Mouse (Mus musculus) hindbrain, embryonic 14.5 days (tissue): ENCODE data around the gene Fam131a. TPM values are rescaled to one million over a fixed set of nuclear protein-coding genes. Genes with fewer than 3 reads are reported as not detected.
"Not testable (repeated sequence)": the region's sequence is repeated elsewhere in the genome, so short reads cannot be mapped to it uniquely, and the experiment has no call there.

ENCODE experiments used
- ATAC-seq: fragments of 200-750 bp; cut with Nextera tagmentation; 2 replicates; pipeline ENCODE4 v1.8.0; 2017; ENCODE audit warnings: moderate number of reproducible peaks, mild to moderate bottlenecking, moderate TSS enrichment, moderate library complexity; ENCODE audit not compliant: low FRiP score
- DNase-seq: peaks from one replicate; pipeline ENCODE4 v3.0.0-alpha.2; 2015; ENCODE audit warnings: low spot score
- H3K27ac ChIP-seq: fragments of 300-500 bp; sonication (generic); 2 replicates; pipeline ENCODE4 v1.5.1; 2014; ENCODE audit warnings: mild to moderate bottlenecking, moderate library complexity
- H3K27me3 ChIP-seq: fragments of 300-500 bp; sonication (generic); 2 replicates; pipeline ENCODE4 v1.6.1; 2014; ENCODE audit warnings: mild to moderate bottlenecking, low read length, mixed read lengths; ENCODE audit not compliant: control insufficient read depth, insufficient read depth
- H3K36me3 ChIP-seq: fragments of 300-500 bp; sonication (generic); replicated peaks from 2 replicates; pipeline ENCODE4 v1.6.1; 2014; ENCODE audit not compliant: control insufficient read depth, insufficient read depth
- H3K4me1 ChIP-seq: fragments of 300-500 bp; sonication (generic); replicated peaks from 2 replicates; pipeline ENCODE4 v1.6.1; 2014; ENCODE audit warnings: antibody characterized with exemption, low read length, mixed read lengths; ENCODE audit not compliant: control insufficient read depth, insufficient read depth
- H3K4me2 ChIP-seq: fragments of 300-500 bp; sonication (generic); replicated peaks from 2 replicates; pipeline ENCODE4 v1.6.1; 2014; ENCODE audit warnings: mild to moderate bottlenecking, moderate library complexity
- H3K4me3 ChIP-seq: fragments of 300-500 bp; sonication (generic); replicated peaks from 2 replicates; pipeline ENCODE4 v1.5.1; 2014; ENCODE audit warnings: mild to moderate bottlenecking, low read length
- H3K9ac ChIP-seq: fragments of 300-500 bp; sonication (generic); 2 replicates; pipeline ENCODE4 v1.6.1; 2014
- H3K9me3 ChIP-seq: fragments of 300-500 bp; sonication (generic); 2 replicates; pipeline ENCODE4 v1.6.1; 2016; ENCODE audit warnings: low read length; ENCODE audit not compliant: control insufficient read depth
- WGBS: fragments of 180-500 bp; shearing (Covaris S2); extraction: QIAGEN DNeasy Blood & Tissue Kit; methylation state at CpG from one replicate; pipeline ENCODE4 v1.1.7; 2014; 5-methylcytosine and 5-hydroxymethylcytosine counted together
- polyA plus RNA-seq: library from polyadenylated mRNA; unstranded; fragments of >200 nt; fragmentation: Nextera tagmentation; extraction: Ambion mirVana; gene quantifications from 2 replicates; pipeline ENCODE4 v1.2.1, GENCODE M21; 2014

The Fam131a gene
- 41.8 and 44.2 TPM in 2 replicates for polyA plus RNA-seq

DNA sequence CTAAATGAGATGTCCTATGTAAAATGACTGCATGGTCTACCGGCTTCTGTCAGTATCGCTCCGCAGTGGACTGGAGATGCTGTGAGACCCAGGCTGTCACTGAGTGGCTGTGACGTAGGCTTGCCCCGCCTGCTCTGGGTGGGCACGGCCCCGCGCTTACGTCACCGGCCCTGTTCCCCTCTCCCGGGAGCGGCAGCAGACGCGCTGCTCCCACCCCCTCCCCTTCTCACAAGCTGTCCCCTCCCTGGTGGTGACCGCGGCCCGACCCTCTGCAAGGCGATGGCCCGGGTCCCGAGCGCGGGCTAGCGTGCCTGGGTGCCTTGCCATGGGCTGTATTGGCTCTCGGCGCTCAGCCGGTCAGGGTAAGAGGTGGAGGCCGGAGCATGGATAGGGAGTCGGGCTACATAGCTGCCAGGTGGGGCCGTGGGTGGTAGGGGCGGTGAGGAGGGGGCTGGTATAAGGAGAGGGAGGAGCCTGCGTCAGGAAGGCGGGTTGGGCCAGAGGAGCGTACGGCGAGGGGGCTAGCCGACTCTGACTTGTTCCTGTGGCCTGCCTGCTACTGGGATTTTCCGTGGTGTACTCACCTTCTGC lies at the start of gene Fam131a:
Gene Fam131a (plus strand): TSS at position 131 of the 591 bp plus-strand sequence.
- peak; percentile 95 for ATAC-seq
- under 1% methylated on average over 36 of the region's 37 CpGs for WGBS
- H3K27ac ChIP-seq = peak within 1 kb of the TSS; percentile 97
- H3K36me3 ChIP-seq = peaks cover 45% of the 10 kb centered on the region
- peaks cover 40% of the 10 kb centered on the region for H3K4me1 ChIP-seq
- H3K4me2 ChIP-seq = peak within 1 kb of the TSS; percentile 79
- H3K4me3 ChIP-seq = peak within 1 kb of the TSS; percentile 63
- no peaks in the 10 kb centered on the region for H3K27me3 ChIP-seq
- peak within 1 kb of the TSS; percentile 79 for H3K9ac ChIP-seq
- H3K9me3 ChIP-seq = no peaks in the 10 kb centered on the region
- DNase-seq = peak; percentile 95

DNA sequence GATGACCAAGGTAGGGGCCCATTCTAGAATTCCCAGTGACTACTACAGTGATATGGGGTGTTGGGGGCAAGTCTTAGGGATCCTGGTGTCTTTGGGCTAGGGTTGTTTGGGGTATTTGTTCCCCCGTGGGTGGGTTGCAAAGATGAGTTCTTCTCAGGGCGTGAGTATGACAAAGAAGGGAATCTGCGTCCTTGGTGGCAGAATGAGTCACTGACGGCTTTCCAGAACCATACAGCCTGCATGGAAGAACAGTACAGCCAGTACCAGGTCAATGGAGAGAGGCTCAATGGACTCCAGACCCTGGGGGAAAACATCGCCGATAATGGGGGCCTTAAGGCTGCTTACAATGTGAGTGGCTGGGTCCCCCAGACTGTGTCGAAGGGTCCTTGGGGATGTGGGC lies 49.1 kb upstream of the Fam131a start:
- no peaks in the 10 kb centered on the region for H3K9me3 ChIP-seq
- no peaks in the 10 kb centered on the region for H3K27me3 ChIP-seq
- H3K27ac ChIP-seq = no peak overlapping the region
- H3K9ac ChIP-seq = no peak overlapping the region
- no peak overlapping the region for H3K4me2 ChIP-seq
- no peak overlapping the region for H3K4me3 ChIP-seq
- WGBS = 95% methylated on average over 7 of the region's 7 CpGs
- no peaks in the 10 kb centered on the region for H3K4me1 ChIP-seq
- peaks cover 8% of the 10 kb centered on the region; the same call in 1 of the 2 replicates for H3K36me3 ChIP-seq
- ATAC-seq (no peak), DNase-seq (no peak)

DNA sequence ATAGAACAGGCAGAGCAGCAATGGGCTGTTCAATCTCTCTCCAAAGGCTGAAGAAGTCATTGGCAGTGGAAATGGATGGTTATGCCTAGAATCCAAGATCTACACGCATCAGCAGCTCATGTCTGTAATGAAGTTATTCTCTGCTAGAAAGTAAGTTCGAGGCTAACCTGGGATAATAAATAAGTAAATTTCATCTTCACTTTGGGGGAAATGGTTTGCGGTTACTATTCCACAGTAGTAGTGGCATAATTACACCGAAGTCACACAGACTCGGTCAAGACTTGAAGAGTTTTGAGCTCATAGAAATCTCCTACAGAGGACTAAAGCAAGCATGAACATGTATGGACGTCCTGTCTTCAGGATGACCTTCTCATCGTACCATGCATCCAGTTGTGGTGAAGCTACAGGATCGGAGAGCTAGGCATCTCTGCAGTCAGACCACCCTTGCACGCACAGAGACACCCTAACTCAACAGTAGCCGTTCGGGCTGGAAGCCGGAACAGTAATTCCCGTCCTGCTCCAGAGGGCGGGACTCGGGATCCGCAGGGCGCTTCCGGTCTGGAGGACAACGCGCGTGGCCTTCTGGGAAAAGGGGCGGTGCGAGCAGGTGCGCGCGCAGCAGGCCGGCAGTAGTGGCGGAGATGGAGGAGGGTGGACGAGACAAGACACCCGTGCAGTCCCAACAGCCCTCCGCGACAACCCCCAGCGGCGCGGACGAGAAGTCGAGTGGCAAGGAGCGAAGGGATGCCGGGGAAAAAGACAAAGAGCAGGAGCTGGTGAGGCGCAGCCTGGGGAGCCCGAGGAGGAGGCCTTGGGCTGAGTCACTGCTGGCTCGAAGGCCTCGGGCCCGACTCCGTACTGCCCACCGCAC lies 41.7 kb upstream of the Fam131a start, which contains the start of gene Psmd2:
Gene Psmd2 (plus strand): TSS at position 577 of the 871 bp plus-strand sequence.
- H3K27me3 ChIP-seq = no peaks in the 10 kb centered on the region
- H3K4me2 ChIP-seq = peak within 1 kb of the TSS; percentile 87
- DNase-seq (peak; percentile 97), ATAC-seq (peak; percentile 97)
- H3K27ac ChIP-seq = peak within 1 kb of the TSS; percentile 87
- peaks cover 19% of the 10 kb centered on the region for H3K4me1 ChIP-seq
- peak within 1 kb of the TSS; percentile 90 for H3K4me3 ChIP-seq
- H3K36me3 ChIP-seq = peaks cover 32% of the 10 kb centered on the region
- whole genome bisulfite sequencing = 3% methylated on average over 46 of the region's 46 CpGs
- H3K9ac ChIP-seq = peak within 1 kb of the TSS; percentile 93
- no peaks in the 10 kb centered on the region for H3K9me3 ChIP-seq

DNA sequence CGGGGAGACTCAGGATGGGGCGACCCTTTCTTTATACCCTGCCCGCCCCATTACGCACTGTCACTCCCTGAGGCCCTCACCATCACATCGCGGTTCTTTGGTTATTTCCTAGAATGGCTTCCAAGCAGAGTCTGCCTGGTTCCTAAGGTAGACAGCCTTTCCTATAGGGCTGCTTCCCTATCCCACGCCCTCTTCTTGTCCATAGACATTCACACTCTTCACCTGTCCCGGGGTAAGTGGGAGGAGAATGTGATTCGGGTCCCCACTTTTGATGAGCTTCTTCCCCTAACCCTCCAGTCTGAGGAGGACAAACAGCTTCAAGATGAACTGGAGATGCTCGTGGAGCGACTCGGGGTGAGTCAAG lies 41.1 kb upstream of the Fam131a start:
- ATAC-seq (no peak; the same call in 1 of the 2 replicates), DNase-seq (no peak)
- Histone ChIP-seq H3K9me3 (no peaks in the 10 kb centered on the region), H3K4me1 (peaks cover 19% of the 10 kb centered on the region), H3K9ac (peak overlapping the region; percentile 93), H3K36me3 (peaks cover 38% of the 10 kb centered on the region), H3K4me2 (peak overlapping the region; percentile 87), H3K27ac (peak overlapping the region; percentile 76), H3K27me3 (no peaks in the 10 kb centered on the region), H3K4me3 (peak overlapping the region; percentile 90)
- WGBS = 12% methylated on average over 12 of the region's 12 CpGs

DNA sequence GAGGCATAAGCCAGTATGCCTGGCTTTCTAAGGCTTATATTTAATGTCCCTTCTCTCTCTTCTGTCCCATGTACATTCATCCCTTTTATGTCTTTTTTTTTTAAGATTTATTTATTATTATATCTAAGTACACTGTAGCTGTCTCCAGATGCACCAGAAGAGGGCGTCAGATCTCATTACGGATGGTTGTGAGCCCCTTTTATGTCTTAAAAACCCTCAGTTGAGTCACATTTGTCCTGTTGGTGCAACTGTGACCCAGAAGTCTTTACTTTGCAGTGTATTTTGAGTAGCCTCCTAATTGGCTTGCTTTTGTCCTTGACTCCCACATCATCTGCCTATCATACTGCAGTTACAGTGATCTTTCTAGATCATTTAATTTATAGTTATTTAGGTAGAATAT lies 39.7 kb upstream of the Fam131a start:
- Histone ChIP-seq H3K4me3 (no peak overlapping the region), H3K27me3 (no peaks in the 10 kb centered on the region), H3K4me1 (peaks cover 19% of the 10 kb centered on the region), H3K4me2 (peak overlapping the region; percentile 87), H3K9me3 (no peaks in the 10 kb centered on the region), H3K36me3 (peaks cover 52% of the 10 kb centered on the region), H3K27ac (no peak overlapping the region), H3K9ac (no peak overlapping the region; the same call in 1 of the 2 replicates)
- WGBS = 49% methylated on average over 2 of the region's 2 CpGs
- no peak for ATAC-seq
- no peak for DNase-seq

DNA sequence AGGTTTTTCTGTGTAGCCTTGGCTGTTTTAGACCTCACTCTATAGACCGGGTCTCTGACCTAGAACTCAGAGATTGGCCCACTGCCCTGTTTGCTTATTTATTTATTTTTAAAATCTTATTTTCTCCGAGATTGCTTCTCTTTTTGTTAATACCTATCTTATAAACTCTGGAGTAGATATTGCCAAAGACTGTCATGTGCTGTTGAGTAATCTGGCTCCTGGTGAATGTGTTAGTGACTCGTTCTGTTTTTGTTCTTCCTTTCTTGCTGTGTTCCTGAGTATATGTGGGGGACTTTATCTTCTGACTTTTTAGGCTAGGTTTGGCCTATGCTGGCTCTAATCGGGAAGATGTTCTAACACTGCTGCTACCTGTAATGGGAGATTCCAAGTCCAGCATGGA lies 35.4 kb upstream of the Fam131a start:
- ATAC-seq = no peak
- 92% methylated on average over 4 of the region's 4 CpGs for WGBS
- DNase-seq = no peak
- Histone ChIP-seq H3K27me3 (no peaks in the 10 kb centered on the region), H3K4me2 (no peak overlapping the region), H3K27ac (no peak overlapping the region), H3K4me1 (peaks cover 7% of the 10 kb centered on the region; the same call in 1 of the 2 replicates), H3K36me3 (peaks cover 95% of the 10 kb centered on the region), H3K9ac (no peak overlapping the region), H3K9me3 (no peaks in the 10 kb centered on the region), H3K4me3 (no peak overlapping the region)

DNA sequence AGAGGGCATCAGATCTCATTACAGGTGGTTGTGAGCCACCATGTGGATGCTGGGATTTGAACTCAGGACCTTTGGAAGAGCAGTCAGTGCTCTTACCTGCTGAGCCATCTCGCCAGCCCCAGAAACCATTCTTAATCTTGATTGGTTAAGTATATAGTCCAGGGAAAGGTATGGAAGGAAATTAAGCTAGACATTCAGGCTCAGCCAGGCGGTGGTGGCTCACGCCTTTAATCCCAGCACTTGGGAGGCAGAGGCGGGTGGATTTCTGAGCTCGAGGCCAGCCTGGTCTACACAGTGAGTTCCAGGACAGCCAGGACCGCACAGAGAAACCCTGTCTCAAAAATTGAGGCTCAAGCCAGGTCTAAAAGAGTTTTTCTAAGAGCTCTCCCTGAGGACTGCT lies 25.0 kb upstream of the Fam131a start, which contains the start of gene Eif4g1:
Gene Eif4g1 (plus strand): TSS at position 301 of the 400 bp plus-strand sequence.
- 98% methylated on average over 4 of the region's 6 CpGs for WGBS
- H3K27ac ChIP-seq, ATAC-seq, H3K9ac ChIP-seq, H3K4me1 ChIP-seq, H3K27me3 ChIP-seq, H3K9me3 ChIP-seq, H3K4me3 ChIP-seq, DNase-seq, H3K4me2 ChIP-seq: not testable (repeated sequence)
- H3K36me3 ChIP-seq = peaks cover 27% of the 10 kb centered on the region

DNA sequence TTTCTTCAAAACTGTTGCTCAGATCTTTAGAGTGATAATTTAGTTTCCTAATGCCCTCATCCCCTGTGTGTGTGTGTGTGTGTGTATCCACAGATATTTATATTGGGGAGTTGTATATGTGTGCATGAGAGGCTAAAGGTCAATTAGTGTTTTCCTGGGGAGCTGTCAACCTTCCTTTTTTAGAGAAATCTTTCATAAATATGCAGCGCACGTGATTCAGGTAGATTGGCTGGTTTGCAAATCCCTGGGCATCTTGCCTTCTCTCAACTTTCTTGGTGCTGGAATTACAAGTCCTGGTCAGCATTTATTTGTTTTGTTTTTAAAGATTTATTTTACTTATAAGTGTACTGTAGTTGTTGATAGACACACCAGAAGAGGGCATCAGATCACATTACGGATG lies 22.8 kb upstream of the Fam131a start:
- no peak overlapping the region for H3K4me2 ChIP-seq
- no peak overlapping the region for H3K4me3 ChIP-seq
- no peak overlapping the region for H3K27ac ChIP-seq
- H3K9ac ChIP-seq = no peak overlapping the region
- no peaks in the 10 kb centered on the region for H3K9me3 ChIP-seq
- no peaks in the 10 kb centered on the region for H3K27me3 ChIP-seq
- H3K4me1 ChIP-seq = peaks cover 18% of the 10 kb centered on the region
- ATAC-seq (no peak), DNase-seq (no peak)
- 91% methylated on average over 3 of the region's 3 CpGs for WGBS
- H3K36me3 ChIP-seq = peaks cover 14% of the 10 kb centered on the region

DNA sequence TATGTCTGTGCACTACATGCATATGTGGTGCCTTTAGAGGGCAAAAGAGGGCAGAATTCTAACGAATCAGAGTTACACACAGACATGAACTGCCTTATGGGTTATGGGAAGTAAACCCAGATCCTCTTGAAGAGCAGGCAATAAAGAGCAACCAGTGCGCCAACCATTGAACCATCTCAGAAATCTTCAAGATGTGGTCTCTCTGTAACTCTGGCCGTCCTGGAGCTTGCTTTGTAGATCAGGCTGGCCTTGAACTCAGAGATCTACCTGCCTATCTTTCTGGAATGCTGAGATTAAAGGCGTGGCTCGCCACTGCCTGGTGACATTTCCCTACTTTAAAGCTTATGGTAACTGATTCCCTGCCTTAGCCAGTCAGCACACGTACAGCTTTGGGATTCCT lies 21.2 kb upstream of the Fam131a start:
- Histone ChIP-seq H3K27me3 (no peaks in the 10 kb centered on the region), H3K9me3 (no peaks in the 10 kb centered on the region), H3K4me1 (peaks cover 18% of the 10 kb centered on the region), H3K4me3 (peak overlapping the region; percentile 98; the same call in 1 of the 2 replicates), H3K9ac (peak overlapping the region; percentile 6; the same call in 1 of the 2 replicates), H3K36me3 (peaks cover 23% of the 10 kb centered on the region), H3K27ac (no peak overlapping the region; the same call in 1 of the 2 replicates), H3K4me2 (peak overlapping the region; percentile 97)
- 27% methylated on average over 6 of the region's 6 CpGs for WGBS
- DNase-seq (no peak), ATAC-seq (no peak)
